9 mouse cellular contexts compared by ENCODE assay signal in the genomic region with DNA sequence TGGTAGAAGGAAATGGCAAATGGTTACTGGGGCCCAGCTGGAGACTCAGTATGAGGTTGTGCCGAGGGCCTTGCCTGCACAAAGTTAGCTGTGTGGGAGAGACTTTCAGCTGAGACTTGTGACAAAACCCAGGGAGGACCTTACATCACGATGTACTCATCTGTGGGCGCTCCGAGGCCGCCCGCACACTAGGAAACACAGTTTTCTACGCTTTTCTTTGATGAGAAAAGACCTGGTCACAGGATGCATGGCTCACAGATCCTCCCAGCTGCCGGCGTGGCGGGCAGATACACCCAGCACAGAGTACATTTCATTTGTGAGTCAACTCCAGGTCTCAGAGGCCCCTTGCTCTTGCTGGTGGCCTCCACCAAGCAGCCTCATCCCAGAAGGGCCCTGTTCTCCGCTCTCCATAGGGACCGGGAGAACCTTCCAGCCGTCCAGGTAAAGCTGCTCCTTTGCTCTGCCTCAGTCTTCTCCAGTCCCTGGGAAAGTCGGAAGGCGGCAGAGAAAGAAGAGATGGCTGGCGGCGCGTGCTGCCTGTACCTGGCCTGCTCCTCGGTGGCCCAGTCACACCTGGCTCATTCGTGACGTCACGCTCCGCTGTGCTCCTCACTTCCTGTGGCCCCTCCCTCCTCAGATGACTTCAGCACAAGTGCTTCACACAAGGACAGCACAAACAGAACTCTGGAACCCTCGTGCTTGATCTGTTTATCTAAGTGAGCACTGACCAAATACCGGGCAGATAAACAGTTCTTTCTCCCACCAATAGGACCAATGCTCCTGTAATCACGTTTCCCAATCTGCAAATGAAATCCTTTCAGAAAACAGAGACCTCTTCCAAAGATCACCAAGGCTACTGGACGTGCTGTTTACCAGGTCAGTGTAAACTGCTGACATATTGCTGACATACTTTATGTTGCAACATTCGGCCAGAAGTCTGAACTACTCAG. TPM values are rescaled to one million over a fixed set of nuclear protein-coding genes. Genes with fewer than 3 reads are reported as not detected.
DNase-seq lines count a peak whose midpoint lies in the region; ATAC-seq and TF ChIP-seq lines count a peak whose summit lies in the region.
"Had no signal": no experiment of that assay in that cellular context is flagged by ENCODE, and none has a peak within 500 bp of the region (broad histone marks: within the 10 kb centered on the region; RNA-seq: fewer than 3 reads in every experiment).

No protein-coding gene starts in this region.

- no peak overlapping the region for H3K9ac ChIP-seq in liver, embryonic 13.5 days
- H3K9ac ChIP-seq: limb, embryonic 12.5 days had no signal

- no peak for TF ChIP-seq CTCF in cerebellum, adult 2 months (IDR thresholded peaks at IDR 0.05; ENCODE audit: borderline replicate concordance, insufficient read depth, low read depth, low read length)

- peak overlapping the region; percentile 80 for H3K27ac ChIP-seq in liver, embryonic 13.5 days
- H3K27ac ChIP-seq in cerebellum, adult 2 months (ENCODE audit: insufficient read depth, low read length) = no peak overlapping the region
- H3K27ac ChIP-seq: limb, embryonic 12.5 days had no signal

- no peak overlapping the region for H3K4me3 ChIP-seq in liver, embryonic 13.5 days (replicated peaks)
- no peak overlapping the region for H3K4me3 ChIP-seq in cerebellum, adult 2 months (replicated peaks; ENCODE audit: insufficient read depth, low read depth, low read length)
- H3K4me3 ChIP-seq: limb, embryonic 12.5 days had no signal

- H3K4me2 ChIP-seq in liver, embryonic 13.5 days = no peak overlapping the region
- H3K4me2 ChIP-seq: limb, embryonic 12.5 days had no signal

- no peaks in the 10 kb centered on the region for H3K27me3 ChIP-seq in liver, embryonic 13.5 days
- no peaks in the 10 kb centered on the region for H3K27me3 ChIP-seq in cerebellum, adult 2 months (ENCODE audit: control insufficient read depth, insufficient read depth, low read length)
- H3K27me3 ChIP-seq: limb, embryonic 12.5 days had no signal

- H3K36me3 ChIP-seq in liver, embryonic 13.5 days = no peaks in the 10 kb centered on the region
- H3K36me3 ChIP-seq: limb, embryonic 12.5 days had no signal

- WGBS in liver, embryonic 13.5 days (ENCODE audit: insufficient replicate concordance) = 59% methylated on average over 28 of the region's 28 CpGs
- WGBS in cerebellum, adult 2 months = 88% methylated on average over 28 of the region's 28 CpGs

- peak; percentile 71 for ATAC-seq in liver, embryonic 13.5 days (ENCODE audit: low read depth)

- no peaks in the 10 kb centered on the region for H3K9me3 ChIP-seq in liver, embryonic 13.5 days (replicated peaks)
- H3K9me3 ChIP-seq: limb, embryonic 12.5 days had no signal

- DNase-seq in adrenal gland, adult 2 months = peak; percentile 45
- DNase-seq in adrenal gland, postnatal 4 days (ENCODE audit: low spot score in 2 of 2) = no peak
- peak; percentile 77 for DNase-seq in T-cell, adult 2 months (ENCODE audit: low spot score)
- DNase-seq in liver, embryonic 13.5 days = no peak
- peak; percentile 60 for DNase-seq in spleen, adult 18-20 months
- DNase-seq in cerebellum, adult 2 months = no peak
- DNase-seq in cerebellum, postnatal 4 days (ENCODE audit: low spot score in 2 of 2) = no peak
- DNase-seq in layer of hippocampus, postnatal 36 days = no peak

- TF ChIP-seq POLR2A in cerebellum, adult 2 months (IDR thresholded peaks at IDR 0.05; ENCODE audit: borderline replicate concordance, insufficient read depth, low read length) = no peak

- H3K4me1 ChIP-seq in liver, embryonic 13.5 days (replicated peaks) = peaks cover 45% of the 10 kb centered on the region
- no peaks in the 10 kb centered on the region for H3K4me1 ChIP-seq in cerebellum, adult 2 months (ENCODE audit: control insufficient read depth, insufficient read depth, low read length)

RNA-seq across cellular contexts. Expression of gene Ifnk, which starts 55.4 kb away (rescaled TPM):
- not detected for total RNA-seq in adrenal gland, adult 2 months (2021)
- polyA plus RNA-seq in adrenal gland, adult 2 months (2012; rRNA removed) = not detected in 2 replicates
- not detected for total RNA-seq in adrenal gland, postnatal 4 days (2021)
- 0.13 and 0.23 TPM in 2 replicates for polyA plus RNA-seq in liver, embryonic 13.5 days (2015; fragmentation: Nextera tagmentation; extraction: Ambion mirVana)
- not detected in 2 replicates for polyA plus RNA-seq in cerebellum, adult 2 months (2012; rRNA removed)
- total RNA-seq in layer of hippocampus, postnatal 36 days (2021) = not detected

Comparison
In these comparisons a context has a peak if more than half of its experiments do, and no peak if none do; other contexts are left out.
1. DNase-seq: peak in adrenal gland, adult 2 months (single experiment), T-cell, adult 2 months (single experiment) and spleen, adult 18-20 months (2 of 2); none in adrenal gland, postnatal 4 days (0 of 2), liver, embryonic 13.5 days (single experiment), cerebellum, adult 2 months (0 of 2), cerebellum, postnatal 4 days (0 of 2) and layer of hippocampus, postnatal 36 days (0 of 2).